ENCODE assay signal across 13 mouse cellular contexts in genomic region chr4:124674334-124675032, GRCm38 (mm10). TPM values are rescaled to one million over a fixed set of nuclear protein-coding genes. Genes with fewer than 3 reads are reported as not detected.
A peak's percentile ranks its signal among the peaks of the same experiment; 100 is the strongest.
DNase-seq lines count a peak whose midpoint lies in the region; ATAC-seq lines count a peak whose summit lies in the region.
"Had no signal": no experiment of that assay in that cellular context is flagged by ENCODE, and none has a peak within 500 bp of the region (broad histone marks: within the 10 kb centered on the region; RNA-seq: fewer than 3 reads in every experiment).

No protein-coding gene starts in this region.

- 0 out of 2 replicates have a peak, but pooled peaks have one; percentile 3 for ATAC-seq in hindbrain, embryonic 16.5 days
- no peak for ATAC-seq in hindbrain, embryonic 12.5 days (ENCODE audit: low FRiP score)
- 0 out of 2 replicates have a peak, but pooled peaks have one; percentile 21 for ATAC-seq in midbrain, embryonic 13.5 days
- ATAC-seq: CD4-positive, CD25-positive, alpha-beta regulatory T cell, adult 4 months; lung, postnatal 0 days had no signal

- no peak overlapping the region for H3K4me2 ChIP-seq in hindbrain, embryonic 16.5 days (ENCODE audit: low read length)
- no peak overlapping the region for H3K4me2 ChIP-seq in hindbrain, embryonic 12.5 days (replicated peaks)
- H3K4me2 ChIP-seq in midbrain, embryonic 13.5 days (replicated peaks) = no peak overlapping the region
- H3K4me2 ChIP-seq: heart, embryonic 11.5 days; limb, embryonic 15.5 days had no signal

- H3K36me3 ChIP-seq in hindbrain, embryonic 16.5 days (ENCODE audit: control insufficient read depth, insufficient read depth, low read length) = peaks cover 11% of the 10 kb centered on the region
- peaks cover 22% of the 10 kb centered on the region for H3K36me3 ChIP-seq in hindbrain, embryonic 12.5 days
- peaks cover 34% of the 10 kb centered on the region for H3K36me3 ChIP-seq in embryonic facial prominence, embryonic 10.5 days (replicated peaks)
- H3K36me3 ChIP-seq in midbrain, embryonic 13.5 days = peaks cover 26% of the 10 kb centered on the region

- H3K27ac ChIP-seq in hindbrain, embryonic 16.5 days (ENCODE audit: low read depth, low read length) = no peak overlapping the region
- no peak overlapping the region; the same call in 1 of the 2 replicates for H3K27ac ChIP-seq in hindbrain, embryonic 12.5 days
- H3K27ac ChIP-seq in embryonic facial prominence, embryonic 10.5 days (replicated peaks) = peak overlapping the region; percentile 48; the same call in 1 of the 2 replicates
- 0 out of 2 replicates have a peak overlapping the region, but pooled peaks have one; percentile 37 for H3K27ac ChIP-seq in midbrain, embryonic 13.5 days
- H3K27ac ChIP-seq: gastrocnemius, adult 2 months; limb, embryonic 15.5 days had no signal

- intact Hi-C loops in heart, postnatal 36 days (cut with DNase I) = loop anchor here (1.0 to 5.0 kb wide), 4 partner anchors 446 to 734 kb away; no protein-coding TSS in a partner anchor

- no peak overlapping the region for H3K4me3 ChIP-seq in hindbrain, embryonic 16.5 days (ENCODE audit: low read length)
- no peak overlapping the region for H3K4me3 ChIP-seq in hindbrain, embryonic 12.5 days
- H3K4me3 ChIP-seq in embryonic facial prominence, embryonic 10.5 days = no peak overlapping the region
- no peak overlapping the region for H3K4me3 ChIP-seq in midbrain, embryonic 13.5 days (replicated peaks)
- H3K4me3 ChIP-seq: gastrocnemius, adult 2 months; limb, embryonic 15.5 days; myocyte had no signal

- no peak for DNase-seq in embryonic facial prominence, embryonic 10.5 days (ENCODE audit: low spot score)
- peak; percentile 59 for DNase-seq in fat pad, adult 2 months (ENCODE audit: extremely low read depth, low read depth, low spot score)
- DNase-seq in heart, postnatal 36 days = no peak
- DNase-seq in testis, postnatal 14 days (ENCODE audit: low spot score) = no peak

- WGBS in hindbrain, embryonic 16.5 days = 45% methylated on average over 17 of the region's 17 CpGs
- WGBS in hindbrain, embryonic 12.5 days = 53% methylated on average over 17 of the region's 17 CpGs
- 56% methylated on average over 17 of the region's 17 CpGs for WGBS in embryonic facial prominence, embryonic 10.5 days
- WGBS in midbrain, embryonic 13.5 days = 34% methylated on average over 17 of the region's 17 CpGs

- peaks cover 4% of the 10 kb centered on the region; the same call in 1 of the 2 replicates for H3K27me3 ChIP-seq in hindbrain, embryonic 16.5 days (replicated peaks; ENCODE audit: control insufficient read depth, insufficient read depth, low read length)
- H3K27me3 ChIP-seq in hindbrain, embryonic 12.5 days = peaks cover 27% of the 10 kb centered on the region
- H3K27me3 ChIP-seq in embryonic facial prominence, embryonic 10.5 days (replicated peaks; ENCODE audit: low read depth, poor library complexity, severe bottlenecking) = peaks cover 50% of the 10 kb centered on the region
- peaks cover 18% of the 10 kb centered on the region for H3K27me3 ChIP-seq in midbrain, embryonic 13.5 days

- H3K9ac ChIP-seq in hindbrain, embryonic 16.5 days (ENCODE audit: low read depth, low read length) = no peak overlapping the region
- no peak overlapping the region for H3K9ac ChIP-seq in hindbrain, embryonic 12.5 days
- H3K9ac ChIP-seq in midbrain, embryonic 13.5 days (replicated peaks) = peak overlapping the region; percentile 19; the same call in 1 of the 2 replicates
- H3K9ac ChIP-seq: limb, embryonic 15.5 days had no signal

- no peaks in the 10 kb centered on the region for H3K9me3 ChIP-seq in hindbrain, embryonic 16.5 days (ENCODE audit: control insufficient read depth, low read length)
- H3K9me3 ChIP-seq in hindbrain, embryonic 12.5 days (replicated peaks) = no peaks in the 10 kb centered on the region
- no peaks in the 10 kb centered on the region for H3K9me3 ChIP-seq in embryonic facial prominence, embryonic 10.5 days
- H3K9me3 ChIP-seq in midbrain, embryonic 13.5 days = no peaks in the 10 kb centered on the region
- H3K9me3 ChIP-seq: limb, embryonic 15.5 days had no signal

- H3K4me1 ChIP-seq in hindbrain, embryonic 16.5 days (ENCODE audit: control insufficient read depth, insufficient read depth, low read depth, low read length) = peaks cover 25% of the 10 kb centered on the region
- peaks cover 43% of the 10 kb centered on the region for H3K4me1 ChIP-seq in hindbrain, embryonic 12.5 days
- peaks cover 34% of the 10 kb centered on the region for H3K4me1 ChIP-seq in embryonic facial prominence, embryonic 10.5 days
- peaks cover 40% of the 10 kb centered on the region for H3K4me1 ChIP-seq in midbrain, embryonic 13.5 days (replicated peaks)

RNA-seq across cellular contexts. Expression of gene Pou3f1, which starts 17.9 kb away (rescaled TPM):
- polyA plus RNA-seq in hindbrain, embryonic 16.5 days (2015; fragmentation: Nextera tagmentation; extraction: Ambion mirVana) = 3.0 and 6.7 TPM in 2 replicates
- 24.2 and 24.4 TPM in 2 replicates for polyA plus RNA-seq in hindbrain, embryonic 12.5 days (2016; fragmentation: Nextera tagmentation; extraction: Ambion mirVana)
- polyA plus RNA-seq in embryonic facial prominence, embryonic 10.5 days (2016; fragmentation: Nextera tagmentation; extraction: Ambion mirVana) = 1.7 and 2.5 TPM in 2 replicates
- 14.2 and 19.3 TPM in 2 replicates for polyA plus RNA-seq in midbrain, embryonic 13.5 days (2015; fragmentation: Nextera tagmentation; extraction: Ambion mirVana)
- under 1 TPM; 0.11 to 0.16 TPM for total RNA-seq in heart, postnatal 36 days (2021)
- polyA plus RNA-seq: CD4-positive, CD25-positive, alpha-beta regulatory T cell, adult 4 months had no signal

RNA-seq across cellular contexts. Expression of gene Utp11, which starts 18.9 kb away (rescaled TPM):
- 37.9 TPM in 2 replicates for polyA plus RNA-seq in hindbrain, embryonic 16.5 days (2015; fragmentation: Nextera tagmentation; extraction: Ambion mirVana)
- 60.7 and 68.8 TPM in 2 replicates for polyA plus RNA-seq in hindbrain, embryonic 12.5 days (2016; fragmentation: Nextera tagmentation; extraction: Ambion mirVana)
- 70.8 and 78.6 TPM in 2 replicates for polyA plus RNA-seq in embryonic facial prominence, embryonic 10.5 days (2016; fragmentation: Nextera tagmentation; extraction: Ambion mirVana)
- polyA plus RNA-seq in midbrain, embryonic 13.5 days (2015; fragmentation: Nextera tagmentation; extraction: Ambion mirVana) = 48.3 and 51.1 TPM in 2 replicates
- 10 to 100 TPM; 12.1 to 14.0 TPM for total RNA-seq in heart, postnatal 36 days (2021)

RNA-seq across cellular contexts. Expression of gene Fhl3, which starts 26.0 kb away (rescaled TPM):
- 1.5 and 2.1 TPM in 2 replicates for polyA plus RNA-seq in hindbrain, embryonic 16.5 days (2015; fragmentation: Nextera tagmentation; extraction: Ambion mirVana)
- 3.3 and 6.8 TPM in 2 replicates for polyA plus RNA-seq in hindbrain, embryonic 12.5 days (2016; fragmentation: Nextera tagmentation; extraction: Ambion mirVana)
- 10.8 and 15.5 TPM in 2 replicates for polyA plus RNA-seq in embryonic facial prominence, embryonic 10.5 days (2016; fragmentation: Nextera tagmentation; extraction: Ambion mirVana)
- 2.8 and 3.0 TPM in 2 replicates for polyA plus RNA-seq in midbrain, embryonic 13.5 days (2015; fragmentation: Nextera tagmentation; extraction: Ambion mirVana)
- 10 to 100 TPM; 12.9 to 13.7 TPM for total RNA-seq in heart, postnatal 36 days (2021)

RNA-seq across cellular contexts. Expression of gene Sf3a3, which starts 40.1 kb away (rescaled TPM):
- polyA plus RNA-seq in hindbrain, embryonic 16.5 days (2015; fragmentation: Nextera tagmentation; extraction: Ambion mirVana) = 86.1 and 93.2 TPM in 2 replicates
- 157 and 164 TPM in 2 replicates for polyA plus RNA-seq in hindbrain, embryonic 12.5 days (2016; fragmentation: Nextera tagmentation; extraction: Ambion mirVana)
- polyA plus RNA-seq in embryonic facial prominence, embryonic 10.5 days (2016; fragmentation: Nextera tagmentation; extraction: Ambion mirVana) = 265 and 267 TPM in 2 replicates
- polyA plus RNA-seq in midbrain, embryonic 13.5 days (2015; fragmentation: Nextera tagmentation; extraction: Ambion mirVana) = 147 and 153 TPM in 2 replicates
- 10 to 100 TPM; 18.1 to 18.2 TPM for total RNA-seq in heart, postnatal 36 days (2021)

Comparison
In these comparisons a context has a peak if more than half of its experiments do, and no peak if none do; other contexts are left out.
1. H3K27ac ChIP-seq: peak in embryonic facial prominence, embryonic 10.5 days (single experiment) and midbrain, embryonic 13.5 days (single experiment); none in hindbrain, embryonic 16.5 days (single experiment) and hindbrain, embryonic 12.5 days (single experiment).